Mouse (Mus musculus) left cerebral cortex, postnatal 36 days (tissue): ENCODE results near the gene Gstt2. TPM values are rescaled to one million over a fixed set of nuclear protein-coding genes. Genes with fewer than 3 reads are reported as not detected.
"Not testable (repeated sequence)": the region's sequence is repeated elsewhere in the genome, so short reads cannot be mapped to it uniquely, and the experiment has no call there.

Experiments used
- DNase-seq, 2 experiments: peaks; one replicate each; pipeline ENCODE4 v3.0.0; 2021 to 2022; ENCODE audit warnings: low spot score in 2 of 2, mixed read lengths in 1 of 2
- intact Hi-C: fragments of 180-260 bp; cut with DNase I; formaldehyde crosslinking; loops from one replicate; pipeline ENCODE4 v1.15.1; 2025
- total RNA-seq, 2 experiments: library from RNA; stranded (reverse); gene quantifications; 2 replicates each; pipeline ENCODE4 v1.2.3; 2021

Gstt2 gene
- 1 to 10 TPM; 4.8 to 5.0 TPM for total RNA-seq

DNA sequence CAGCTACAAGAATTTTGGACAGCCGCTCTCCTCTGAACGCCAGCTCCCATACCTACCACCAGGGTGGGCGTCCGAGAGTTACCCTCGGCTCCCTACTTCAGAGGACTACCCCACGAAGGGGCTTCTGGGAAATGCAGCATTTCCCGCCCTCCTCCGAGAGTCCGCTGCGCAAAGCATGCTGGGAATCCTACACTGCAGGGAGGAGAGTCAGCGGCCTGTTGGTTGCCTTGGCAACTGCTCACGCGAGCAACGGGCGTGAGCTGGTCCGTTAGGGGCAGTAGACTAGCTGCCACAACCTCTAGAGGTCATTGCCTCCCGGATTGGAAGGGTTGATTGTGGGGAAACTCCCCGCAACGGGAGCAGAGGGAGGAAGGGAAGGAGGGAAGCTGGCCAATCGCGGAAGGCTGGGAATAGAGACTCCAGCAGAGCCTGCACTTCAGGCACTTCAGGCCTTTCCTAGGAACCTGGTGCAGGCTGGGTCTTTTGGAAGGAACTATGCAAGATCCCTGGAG, at the start of gene Gstt2:
Gstt2 (minus strand) TSS at position 177 of the 512 bp plus-strand sequence.
- intact Hi-C loops, result loop anchor here (2.0 kb wide), 1 partner anchor 73 kb away; the partner anchor contains the start of gene Cabin1

GRCm38 (mm10) chr10:75884742-75885141, 47.5 kb upstream of the Gstt2 start:
- DNase-seq, result no peak
- intact Hi-C loops, result no loop called here

More for the DNA sequence above, at the start of gene Gstt2:
- peak; percentile 93 to 94 for DNase-seq

GRCm38 (mm10) chr10:75883232-75883552, 46.0 kb upstream of the Gstt2 start:
- intact Hi-C loops, result loop anchor here (1.0 kb wide), 1 partner anchor 68 kb away; no protein-coding TSS in a partner anchor
- peak; percentile 79 for DNase-seq

GRCm38 (mm10) chr10:75882433-75883231, 45.4 kb upstream of the Gstt2 start:
- no peak for DNase-seq
- intact Hi-C loops, result loop anchor here (1.0 kb wide), 1 partner anchor 69 kb away; no protein-coding TSS in a partner anchor

DNA sequence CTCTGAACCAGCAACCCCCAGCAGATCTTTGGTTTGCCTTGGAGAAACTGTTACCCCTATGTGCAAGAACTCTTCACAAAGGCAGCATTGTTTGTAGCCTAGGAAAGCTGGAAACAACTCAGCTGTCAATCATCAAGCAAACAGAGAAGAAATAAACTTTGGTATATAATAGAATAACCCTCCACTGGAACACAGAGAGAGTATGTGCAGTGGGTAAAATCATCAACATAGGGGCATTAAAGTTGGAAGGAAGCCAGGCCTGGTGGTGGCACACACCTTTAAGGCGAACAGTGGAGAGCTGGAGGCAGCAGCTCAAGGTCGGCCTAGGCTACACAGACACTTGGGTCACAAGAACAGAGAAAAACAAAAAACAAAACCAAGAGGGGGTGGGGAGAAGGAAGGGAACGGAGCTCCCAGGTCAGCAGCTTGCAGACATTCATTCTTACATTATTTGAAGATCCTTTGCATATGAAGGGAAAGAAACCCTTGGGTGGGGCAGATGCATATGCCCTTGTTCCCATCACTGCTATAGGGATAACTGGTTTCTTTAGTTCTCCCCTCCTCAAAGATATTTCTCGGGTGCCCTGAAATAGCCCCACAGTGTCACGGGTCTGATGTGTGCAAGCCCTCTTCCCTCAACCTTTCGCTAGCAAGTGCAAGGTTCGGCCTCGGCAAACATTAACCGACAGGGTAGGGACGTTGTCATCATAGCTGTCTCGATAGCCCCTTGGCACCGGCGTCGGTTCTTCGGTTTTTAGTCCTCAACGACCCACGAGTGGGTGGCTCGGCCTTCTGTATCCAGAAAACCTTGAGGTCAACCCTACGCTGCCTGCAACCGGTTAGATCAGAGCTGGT, 44.6 kb upstream of the Gstt2 start:
- intact Hi-C loops, result no loop called here
- DNase-seq, result no peak

- intact Hi-C loops, result no loop called here
- no peak for DNase-seq
These were observed 43.8 kb upstream of the Gstt2 start for GRCm38 (mm10) chr10:75880771-75881577.

DNA sequence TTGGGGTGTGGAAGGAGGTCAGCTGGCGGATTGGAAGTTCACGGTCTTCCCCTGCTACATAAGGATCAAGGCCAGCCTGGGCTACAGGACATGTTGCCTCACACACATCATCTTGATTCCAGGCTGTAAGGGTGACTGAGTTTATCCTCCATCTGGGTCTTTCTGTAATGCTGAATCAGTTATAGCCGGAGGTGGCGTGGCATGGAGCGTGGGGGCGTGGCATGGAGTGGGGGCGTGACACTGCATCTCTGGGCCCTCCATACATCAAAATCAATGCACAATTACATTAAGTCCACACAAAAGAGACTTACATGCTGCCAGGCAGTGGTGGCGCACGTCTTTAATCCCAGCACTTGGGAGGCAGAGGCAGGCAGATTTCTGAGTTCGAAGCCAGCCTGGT, 43.1 kb upstream of the Gstt2 start:
- intact Hi-C loops, result no loop called here
- DNase-seq, result no peak

GRCm38 (mm10) chr10:75878836-75879235, 41.6 kb upstream of the Gstt2 start:
- no peak for DNase-seq
- intact Hi-C loops, result no loop called here

DNA sequence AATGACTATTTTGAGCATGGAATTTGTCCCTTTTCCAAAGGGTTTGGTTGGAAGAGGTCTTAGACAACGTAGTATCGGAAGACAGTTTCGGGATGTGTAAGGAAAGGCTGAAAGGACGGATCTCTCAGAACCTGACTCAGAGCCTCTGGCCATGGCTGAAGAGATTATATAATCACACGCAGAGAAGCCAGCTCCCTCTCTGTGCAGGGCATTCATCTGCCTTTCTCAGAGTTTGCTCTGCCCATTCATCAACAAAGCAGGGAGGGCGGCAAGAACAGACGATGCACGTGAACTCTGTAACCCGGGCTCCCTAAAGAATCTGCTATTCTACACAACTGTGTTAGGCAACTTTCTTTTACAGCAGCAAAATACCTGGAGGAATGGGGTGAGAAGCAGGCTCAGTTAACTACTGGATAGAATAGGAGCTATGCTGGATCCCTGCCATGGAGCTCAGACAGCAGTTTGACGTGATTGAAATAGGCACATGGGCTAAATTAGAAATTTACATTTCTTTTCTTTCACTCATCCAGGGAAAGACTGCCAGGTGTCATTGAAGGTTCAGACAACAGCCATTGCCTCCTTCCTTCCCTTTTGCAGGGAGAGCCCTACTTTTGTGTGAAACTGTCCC, 36.4 kb upstream of the Gstt2 start:
- DNase-seq, result no peak
- intact Hi-C loops, result no loop called here

- intact Hi-C loops, result no loop called here
- peak; percentile 60 to 62 for DNase-seq
These were observed 35.8 kb upstream of the Gstt2 start for GRCm38 (mm10) chr10:75872915-75873542.

GRCm38 (mm10) chr10:75872025-75872914, 35.0 kb upstream of the Gstt2 start:
- DNase-seq, result no peak
- intact Hi-C loops, result no loop called here

DNA sequence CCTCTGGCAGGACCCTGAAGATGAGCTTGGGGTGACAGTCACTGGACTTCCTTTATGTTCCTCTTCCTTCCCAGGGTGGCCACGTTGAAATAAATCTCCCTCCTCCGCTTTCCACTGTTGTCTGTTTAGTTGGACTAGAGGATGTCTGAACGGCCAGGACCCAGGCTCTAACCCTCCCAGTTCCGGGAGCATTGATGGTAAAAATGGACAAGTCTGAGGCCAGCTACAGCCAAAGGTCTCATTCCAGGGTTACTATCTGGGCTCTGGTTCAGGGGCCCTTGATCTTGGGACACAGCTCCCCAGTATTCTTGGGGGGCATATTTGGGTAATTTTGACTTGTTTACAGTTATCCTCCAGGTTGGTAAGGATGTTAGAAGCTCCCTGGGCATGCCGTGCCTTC, 24.4 kb upstream of the Gstt2 start:
- DNase-seq, result no peak
- intact Hi-C loops, result no loop called here

- no peak for DNase-seq
- intact Hi-C loops, result no loop called here
These were observed 23.5 kb upstream of the Gstt2 start for GRCm38 (mm10) chr10:75860746-75861145.

DNA sequence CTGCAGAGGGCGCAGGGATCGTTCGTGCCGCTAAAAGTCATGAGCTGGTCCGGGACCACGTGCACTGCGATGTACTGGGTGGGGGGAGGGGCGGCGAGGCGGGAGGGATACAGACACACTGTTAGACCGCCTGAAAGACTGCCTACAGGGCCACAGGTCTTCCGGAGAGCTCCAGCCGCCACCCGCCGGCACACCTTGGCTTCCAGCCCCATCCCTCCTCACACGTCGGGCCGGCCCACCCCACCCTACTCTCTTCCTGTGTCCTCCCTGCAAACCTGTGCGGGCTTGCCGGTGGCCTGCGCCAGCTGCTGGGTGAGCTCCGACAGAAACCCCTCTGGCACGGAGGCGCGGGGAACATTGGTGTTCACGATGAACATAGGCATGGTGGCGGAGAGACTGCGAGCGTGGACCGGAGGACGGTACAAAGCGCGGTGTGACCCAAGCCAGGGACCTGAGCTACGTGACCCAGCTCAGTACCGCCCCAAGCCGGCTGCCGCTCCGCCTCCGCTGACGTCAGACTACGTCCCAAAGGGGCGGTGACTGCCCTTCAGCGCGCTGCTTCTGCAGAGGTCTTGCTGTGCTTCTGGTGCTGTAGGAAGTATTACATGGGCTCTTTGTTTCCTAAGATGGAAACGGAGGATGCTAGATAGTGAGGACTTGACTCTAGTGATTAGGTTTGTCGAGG, 22.7 kb upstream of the Gstt2 start, which contains the start of gene Mif:
Mif (minus strand) TSS at position 455 of the 685 bp plus-strand sequence.
- intact Hi-C loops, result not testable (repeated sequence)
- peak; percentile 87 to 88 for DNase-seq

DNA sequence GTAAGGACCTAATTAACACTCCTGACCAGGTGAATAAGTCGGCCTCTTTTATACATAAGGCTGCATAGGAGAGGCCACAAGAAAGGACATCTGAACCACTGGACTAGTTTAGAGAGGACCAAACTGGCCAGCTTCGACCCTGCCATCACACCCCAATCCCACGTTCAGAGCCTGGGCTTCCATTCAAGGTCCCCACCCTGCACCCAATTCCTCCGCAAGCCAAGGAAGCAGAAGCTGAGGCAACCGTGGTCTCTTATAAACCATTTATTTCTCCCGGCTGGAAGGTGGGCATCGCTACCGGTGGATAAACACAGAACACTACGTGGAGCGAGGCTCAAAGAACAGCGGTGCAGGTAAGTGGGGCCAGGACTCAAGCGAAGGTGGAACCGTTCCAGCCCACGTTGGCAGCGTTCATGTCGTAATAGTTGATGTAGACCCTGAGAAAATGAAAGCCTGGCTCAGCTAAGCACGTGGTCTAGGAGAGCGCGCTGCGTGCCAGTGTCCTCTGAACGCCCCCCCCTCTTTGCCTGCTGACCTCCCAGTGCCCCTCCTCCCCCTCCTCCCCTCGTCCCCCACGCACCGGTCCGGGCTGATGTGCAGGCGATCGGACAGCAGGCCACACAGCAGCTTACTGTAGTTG, 22.0 kb upstream of the Gstt2 start:
- intact Hi-C loops, result no loop called here
- DNase-seq, result peak; percentile 27 to 30

GRCm38 (mm10) chr10:75857598-75857997, 20.4 kb upstream of the Gstt2 start:
- no peak for DNase-seq
- intact Hi-C loops, result no loop called here

DNA sequence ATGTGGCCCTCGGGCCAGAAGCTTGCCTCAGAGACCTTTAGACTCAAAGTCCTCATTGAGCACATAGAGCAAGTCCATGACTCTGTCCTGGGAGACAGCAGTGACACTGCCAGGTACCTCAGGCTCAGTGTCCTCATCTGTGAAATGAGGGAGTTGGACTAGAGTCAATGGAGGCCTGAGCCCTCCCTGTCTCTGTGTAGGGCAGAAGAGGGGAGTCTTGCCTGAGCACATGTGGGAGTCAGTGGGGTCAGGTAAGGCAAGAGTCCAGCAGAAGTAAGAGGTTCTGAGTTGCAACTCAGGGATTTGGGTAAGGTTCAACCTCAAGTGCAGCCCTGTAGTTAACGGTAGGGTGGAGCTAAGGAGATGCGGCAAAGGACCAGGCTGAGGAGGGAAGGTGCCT, 19.8 kb upstream of the Gstt2 start:
- DNase-seq, result no peak
- intact Hi-C loops, result no loop called here
